Mouse (Mus musculus) cerebellum, adult 2 months (tissue): Measurements from ENCODE around the gene Amer1. TPM values are rescaled to one million over a fixed set of nuclear protein-coding genes. Genes with fewer than 3 reads are reported as not detected.

Source experiments
- DNase-seq, 2 experiments: peaks; one replicate each; pipeline ENCODE4 v3.0.0; 2021
- H3K27ac ChIP-seq: fragments of 200-500 bp; 2 replicates; pipeline ENCODE4 v1.5.1; 2012; ENCODE audit warnings: low read length, control low read depth, inconsistent platforms; ENCODE audit not compliant: insufficient read depth
- H3K27me3 ChIP-seq: fragments of 200-500 bp; 2 replicates; pipeline ENCODE4 v1.6.1; 2012; ENCODE audit warnings: inconsistent platforms, mild to moderate bottlenecking, low read length, moderate library complexity; ENCODE audit not compliant: control insufficient read depth, insufficient read depth
- H3K4me1 ChIP-seq: fragments of 200-500 bp; 2 replicates; pipeline ENCODE4 v1.6.1; 2011; ENCODE audit warnings: low read length; ENCODE audit not compliant: control insufficient read depth, insufficient read depth
- H3K4me3 ChIP-seq: fragments of 200-500 bp; replicated peaks from 2 replicates; pipeline ENCODE3; 2011; ENCODE audit warnings: mild to moderate bottlenecking, low read depth, low read length, control low read depth; ENCODE audit not compliant: insufficient read depth
- CTCF ChIP-seq: fragments of 200-500 bp; IDR thresholded peaks from 2 replicates; pipeline ENCODE4 v1.5.1; 2011; ENCODE audit warnings: low read depth, mild to moderate bottlenecking, control low read depth, low read length, moderate library complexity, borderline replicate concordance; ENCODE audit not compliant: insufficient read depth
- POLR2A ChIP-seq: fragments of 200-500 bp; IDR thresholded peaks from 2 replicates; pipeline ENCODE4 v1.6.1; 2011; ENCODE audit warnings: low read length, control low read depth, borderline replicate concordance; ENCODE audit not compliant: insufficient read depth
- WGBS: fragments of 180-500 bp; shearing (Covaris S2); methylation state at CpG from one replicate; pipeline ENCODE4 v1.1.7; 2018; 5-methylcytosine and 5-hydroxymethylcytosine counted together
- polyA plus RNA-seq: library from polyadenylated mRNA; depleted of rRNA; stranded (reverse); fragments of >200 nt; gene quantifications from 2 replicates; pipeline ENCODE4 v1.2.3, GENCODE M21; 2012; rRNA removed

Amer1 gene
- 6.2 and 6.6 TPM in 2 replicates for polyA plus RNA-seq

DNA sequence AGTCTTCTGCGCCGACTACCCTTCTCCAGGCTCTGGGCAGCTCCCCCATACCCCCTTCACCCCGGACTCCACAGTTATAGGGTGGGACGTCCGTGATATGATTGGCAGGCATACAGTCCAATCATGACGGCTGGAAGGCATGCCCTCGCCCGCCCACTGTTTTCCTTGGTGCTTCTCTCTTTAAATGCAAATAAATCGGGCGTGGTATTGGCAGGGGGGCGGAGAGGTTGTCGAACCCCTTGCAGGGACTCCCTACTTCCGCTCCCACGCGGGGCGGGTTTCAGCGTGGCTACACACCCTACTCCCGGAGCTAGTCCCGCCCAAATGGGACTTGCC is at the start of gene Amer1:
TSS of gene Amer1 (minus strand) at position 97 of the 336 bp plus-strand sequence.
- 11% methylated on average over 19 of the region's 19 CpGs for WGBS
- Histone ChIP-seq H3K4me1 (no peaks in the 10 kb centered on the region), H3K4me3 (peak within 1 kb of the TSS; percentile 88), H3K27me3 (no peaks in the 10 kb centered on the region), H3K27ac (peak within 1 kb of the TSS; percentile 68; the same call in 1 of the 2 replicates)
- peak; percentile 36; the same call in 1 of the 2 replicates for TF ChIP-seq POLR2A
- no peak for TF ChIP-seq CTCF
- DNase-seq, result peak; percentile 90 to 91

DNA sequence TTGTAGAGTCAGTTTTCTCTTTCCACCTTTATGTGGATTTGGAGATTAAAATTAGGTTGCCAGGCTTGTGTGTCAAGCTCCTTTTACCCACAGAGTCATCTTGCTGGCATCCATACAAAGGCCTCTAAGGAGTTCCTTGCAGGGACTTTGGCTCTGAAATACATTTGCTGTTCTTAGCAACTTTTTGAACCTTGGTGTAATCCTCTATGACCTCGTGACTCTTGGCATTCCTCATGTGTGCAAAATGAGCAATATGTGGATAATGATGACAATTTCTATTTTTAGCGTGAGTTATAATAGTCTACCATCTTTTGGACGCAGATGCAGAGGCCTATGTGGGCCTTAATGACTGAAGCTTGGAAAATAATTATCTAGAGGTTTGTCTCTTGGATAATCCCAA is 12.5 kb upstream of the Amer1 start:
- 52% methylated on average over 3 of the region's 3 CpGs for WGBS
- Histone ChIP-seq H3K4me3 (no peak overlapping the region), H3K27me3 (no peaks in the 10 kb centered on the region), H3K4me1 (no peaks in the 10 kb centered on the region), H3K27ac (no peak overlapping the region)
- TF ChIP-seq CTCF, result no peak
- no peak for TF ChIP-seq POLR2A
- DNase-seq, result no peak

DNA sequence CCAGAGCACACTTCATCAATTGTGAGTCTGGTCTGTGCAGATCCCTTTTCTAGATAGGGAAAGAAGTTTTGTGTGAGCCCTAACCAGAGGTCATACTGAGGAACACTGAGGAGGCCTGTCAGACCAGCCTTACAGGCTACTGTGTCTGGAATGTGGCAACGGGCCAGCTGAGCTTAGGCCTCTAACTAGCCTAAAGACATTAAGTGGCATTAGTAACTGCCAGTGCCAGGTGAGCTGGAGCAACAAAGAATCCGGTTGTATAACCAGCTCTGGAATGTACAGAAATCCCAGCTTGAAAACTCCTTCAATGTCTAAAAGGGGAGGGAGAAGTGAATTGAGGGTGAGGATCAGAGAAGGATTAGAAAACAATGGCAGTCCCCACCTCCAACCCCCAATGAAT is 1.2 kb upstream of the Amer1 start:
- Histone ChIP-seq H3K27me3 (no peaks in the 10 kb centered on the region), H3K27ac (no peak overlapping the region), H3K4me3 (no peak overlapping the region), H3K4me1 (no peaks in the 10 kb centered on the region)
- no peak for TF ChIP-seq POLR2A
- no peak for TF ChIP-seq CTCF
- 72% methylated on average over 2 of the region's 2 CpGs for WGBS
- peak in 1 of 2 experiments; percentile 14 for DNase-seq

DNA sequence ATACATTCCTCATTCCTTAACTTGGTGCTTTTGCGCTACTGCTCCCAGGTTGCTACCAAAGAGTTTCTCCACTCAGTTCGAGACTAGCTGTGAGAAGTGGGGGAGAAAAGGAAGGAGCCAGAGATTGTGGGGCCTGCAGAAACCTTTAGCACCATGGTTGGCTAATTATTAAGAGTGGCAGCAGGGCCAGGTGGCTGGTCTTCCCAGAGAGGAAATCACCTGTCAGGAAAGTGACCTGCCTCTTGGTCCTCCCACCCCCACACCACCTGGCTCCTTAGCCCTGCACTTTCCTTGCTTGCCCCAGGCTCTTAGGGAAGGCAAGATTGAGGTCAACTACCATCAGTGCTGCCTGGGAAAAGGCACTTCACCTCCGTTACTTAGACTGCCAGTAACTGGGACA is 469 bp upstream of the Amer1 start:
- TF ChIP-seq POLR2A (no peak), CTCF (no peak)
- DNase-seq, result peak in 1 of 2 experiments; percentile 68
- 10% methylated on average over 3 of the region's 3 CpGs for WGBS
- Histone ChIP-seq H3K27ac (peak overlapping the region; percentile 68; the same call in 1 of the 2 replicates), H3K4me1 (no peaks in the 10 kb centered on the region), H3K27me3 (no peaks in the 10 kb centered on the region), H3K4me3 (peak overlapping the region; percentile 88)

DNA sequence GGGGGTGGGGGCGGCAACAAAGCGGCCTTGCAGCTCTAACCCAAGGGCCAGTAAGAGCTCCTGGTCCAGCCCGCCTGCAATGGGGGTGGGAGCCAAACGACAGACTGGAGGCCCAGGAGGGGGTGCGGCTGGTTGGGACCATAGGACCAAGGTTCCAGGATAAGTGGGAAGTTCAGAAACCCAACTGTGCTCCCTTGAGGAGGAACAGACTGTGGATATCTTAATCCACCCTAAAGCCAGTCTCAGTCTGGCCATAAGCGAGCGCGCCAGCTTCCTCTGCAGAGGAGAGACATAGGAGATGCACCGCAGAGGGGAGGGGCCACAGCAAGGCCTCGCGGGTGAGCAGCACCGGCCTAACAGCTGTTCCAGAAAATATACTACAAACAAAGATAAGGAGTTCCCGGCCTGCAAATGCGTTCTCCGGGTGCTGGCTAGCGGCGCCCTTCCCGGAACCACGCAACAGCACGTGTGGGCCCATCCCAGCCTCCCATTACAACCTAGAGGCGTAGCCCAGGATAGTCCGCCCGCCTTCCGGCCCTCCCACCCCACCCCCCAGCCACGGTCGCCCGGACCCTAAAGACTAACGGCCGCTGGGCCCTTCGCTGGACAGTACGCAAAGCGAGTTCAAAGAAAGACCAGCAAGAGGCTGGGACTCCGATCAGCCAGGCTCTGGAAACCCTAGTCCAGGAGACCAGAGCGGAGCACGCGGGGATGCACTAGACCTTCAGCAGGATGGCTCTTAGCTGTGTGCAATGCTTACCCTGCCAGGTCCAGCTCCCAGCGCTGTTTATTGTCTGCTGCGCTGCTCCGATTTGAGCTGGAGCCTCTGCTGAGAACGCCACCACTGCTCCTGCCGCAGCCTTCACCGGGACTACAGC is 535 bp downstream of the Amer1 start:
- Histone ChIP-seq H3K27me3 (no peaks in the 10 kb centered on the region), H3K27ac (peak overlapping the region; percentile 68; the same call in 1 of the 2 replicates), H3K4me3 (peak overlapping the region; percentile 88), H3K4me1 (no peaks in the 10 kb centered on the region)
- DNase-seq, result peak; percentile 60 to 62
- WGBS, result 10% methylated on average over 35 of the region's 42 CpGs
- TF ChIP-seq POLR2A (no peak), CTCF (no peak)

DNA sequence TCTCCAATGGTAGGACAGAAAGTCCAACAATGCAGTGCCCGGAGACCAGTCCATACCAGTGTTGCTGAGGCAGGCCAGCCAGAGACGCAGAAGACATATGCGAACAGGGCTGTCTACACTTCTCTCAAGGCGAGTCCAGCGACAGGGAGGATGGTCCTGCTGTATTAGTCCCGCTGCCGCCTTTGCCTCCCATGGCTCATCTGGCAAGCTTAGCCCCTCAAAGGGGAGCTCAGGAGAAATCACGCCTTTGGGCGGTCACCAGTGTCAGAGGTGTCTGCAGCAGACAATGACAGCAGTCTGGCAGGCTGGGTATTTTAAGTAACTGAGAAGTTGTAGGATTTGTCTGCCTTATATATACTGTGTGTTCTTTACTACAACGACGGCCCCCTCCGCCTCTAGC is 1.3 kb downstream of the Amer1 start:
- WGBS, result 4% methylated on average over 12 of the region's 12 CpGs
- TF ChIP-seq CTCF (no peak), POLR2A (no peak)
- no peak overlapping the region for H3K27ac ChIP-seq
- no peaks in the 10 kb centered on the region for H3K27me3 ChIP-seq
- H3K4me3 ChIP-seq, result peak overlapping the region; percentile 88
- H3K4me1 ChIP-seq, result no peaks in the 10 kb centered on the region
- peak; percentile 12 to 20 for DNase-seq

DNA sequence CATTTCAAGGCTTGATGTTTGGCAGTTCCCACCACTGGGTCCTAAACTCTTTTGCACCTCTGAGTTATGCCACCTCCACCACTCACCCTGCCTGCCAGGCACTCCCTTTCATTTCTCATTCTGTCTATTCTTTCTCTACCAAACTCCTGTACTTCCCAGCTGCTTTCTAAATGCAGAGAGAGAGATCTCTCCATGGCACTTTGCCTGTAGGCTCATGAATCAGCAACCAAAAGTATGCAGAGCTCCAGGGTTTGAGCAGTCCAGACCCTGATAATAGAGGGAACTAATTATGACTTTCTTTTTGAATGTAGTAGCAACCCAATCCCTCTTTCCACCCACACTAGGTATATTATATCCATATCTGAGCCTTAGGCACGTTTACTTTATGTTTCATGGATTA is 2.4 kb downstream of the Amer1 start:
- Histone ChIP-seq H3K4me3 (no peak overlapping the region), H3K4me1 (no peaks in the 10 kb centered on the region), H3K27ac (no peak overlapping the region), H3K27me3 (no peaks in the 10 kb centered on the region)
- 74% methylated on average over 1 of the region's 1 CpGs for WGBS
- DNase-seq, result no peak
- TF ChIP-seq POLR2A (no peak), CTCF (no peak)

DNA sequence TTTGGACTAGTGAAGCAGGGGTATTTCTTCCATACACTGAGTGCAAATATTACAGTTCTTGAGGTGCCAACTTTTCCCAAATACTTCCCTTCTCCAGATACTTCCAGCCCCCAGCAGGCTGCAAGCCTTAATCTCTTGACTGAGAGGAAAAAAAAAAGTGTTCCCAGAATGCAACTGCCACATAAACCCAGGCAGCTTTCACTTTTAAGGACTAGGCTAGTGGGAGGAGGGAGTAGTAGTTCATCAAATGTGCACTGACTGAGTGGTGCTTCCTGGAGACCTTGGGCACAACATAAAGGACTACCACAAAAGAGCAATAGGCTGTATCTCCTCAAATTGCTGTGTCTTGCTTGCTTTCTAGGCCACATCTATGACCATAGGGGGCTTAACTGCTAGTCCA is 3.4 kb downstream of the Amer1 start:
- no peaks in the 10 kb centered on the region for H3K4me1 ChIP-seq
- no peak for DNase-seq
- no peaks in the 10 kb centered on the region for H3K27me3 ChIP-seq
- H3K27ac ChIP-seq, result no peak overlapping the region
- TF ChIP-seq POLR2A (no peak), CTCF (no peak)
- no peak overlapping the region for H3K4me3 ChIP-seq
